Mouse (Mus musculus) embryonic fibroblast, embryonic 13.5 days (primary cell): ENCODE data around the gene Gm45717. TPM values are rescaled to one million over a fixed set of nuclear protein-coding genes. Genes with fewer than 3 reads are reported as not detected.

Experiments
- H3K27ac ChIP-seq: 2 replicates; pipeline ENCODE4 v1.5.1; 2012; ENCODE audit warnings: low read length, control low read depth, inconsistent platforms; ENCODE audit not compliant: insufficient read depth
- H3K4me1 ChIP-seq: 2 replicates; pipeline ENCODE4 v1.6.1; 2011; ENCODE audit warnings: low read length; ENCODE audit not compliant: control insufficient read depth, insufficient read depth
- H3K4me3 ChIP-seq: 2 replicates; pipeline ENCODE4 v1.5.1; 2011; ENCODE audit warnings: mild to moderate bottlenecking, control low read depth, low read length; ENCODE audit not compliant: insufficient read depth
- CTCF ChIP-seq: IDR thresholded peaks from 2 replicates; pipeline ENCODE4 v1.5.1; 2011; ENCODE audit warnings: mild to moderate bottlenecking, control low read depth, low read length, moderate library complexity, borderline replicate concordance; ENCODE audit not compliant: insufficient read depth
- POLR2A ChIP-seq: IDR thresholded peaks from 2 replicates; pipeline ENCODE4 v1.6.1; 2011; ENCODE audit warnings: low read depth, mild to moderate bottlenecking, control low read depth, low read length, moderate library complexity
- polyA plus RNA-seq: library from polyadenylated mRNA; stranded (reverse); fragments of >200 nt; gene quantifications from 2 replicates; pipeline ENCODE4 v1.2.4, GENCODE M21; 2011; ENCODE audit warnings: low read depth; ENCODE audit not compliant: missing spikeins, insufficient read length

The Gm45717 gene
- polyA plus RNA-seq, 1 experiment: not detected

GRCm38 (mm10) chr7:140944236-140944635 is 11.5 kb downstream of the Gm45717 start:
- TF ChIP-seq POLR2A: no peak
- Histone ChIP-seq H3K4me1 (peaks cover 2% of the 10 kb centered on the region; the same call in 1 of the 2 replicates), H3K27ac (no peak overlapping the region)

GRCm38 (mm10) chr7:140943356-140943755 is 12.4 kb downstream of the Gm45717 start:
- Histone ChIP-seq H3K4me1 (peaks cover 2% of the 10 kb centered on the region; the same call in 1 of the 2 replicates), H3K27ac (no peak overlapping the region)
- TF ChIP-seq POLR2A: no peak
- TF ChIP-seq CTCF: no peak

More at GRCm38 (mm10) chr7:140944236-140944635, 11.5 kb downstream of the Gm45717 start:
- H3K4me3 ChIP-seq: no peak overlapping the region

GRCm38 (mm10) chr7:140942811-140943210 is 12.9 kb downstream of the Gm45717 start:
- no peak overlapping the region for H3K4me3 ChIP-seq
- peaks cover 2% of the 10 kb centered on the region; the same call in 1 of the 2 replicates for H3K4me1 ChIP-seq
- TF ChIP-seq POLR2A: 0 out of 2 replicates have a peak, but pooled peaks have one; percentile 6
- TF ChIP-seq CTCF: no peak
- no peak overlapping the region for H3K27ac ChIP-seq

More at GRCm38 (mm10) chr7:140943356-140943755, 12.4 kb downstream of the Gm45717 start:
- no peak overlapping the region for H3K4me3 ChIP-seq

- Histone ChIP-seq H3K27ac (peak overlapping the region; percentile 80), H3K4me3 (peak overlapping the region; percentile 53), H3K4me1 (peaks cover 2% of the 10 kb centered on the region; the same call in 1 of the 2 replicates)
- TF ChIP-seq CTCF (no peak), POLR2A (peak; percentile 41; the same call in 1 of the 2 replicates)
These were observed 13.4 kb downstream of the Gm45717 start for GRCm38 (mm10) chr7:140942341-140942740.

DNA sequence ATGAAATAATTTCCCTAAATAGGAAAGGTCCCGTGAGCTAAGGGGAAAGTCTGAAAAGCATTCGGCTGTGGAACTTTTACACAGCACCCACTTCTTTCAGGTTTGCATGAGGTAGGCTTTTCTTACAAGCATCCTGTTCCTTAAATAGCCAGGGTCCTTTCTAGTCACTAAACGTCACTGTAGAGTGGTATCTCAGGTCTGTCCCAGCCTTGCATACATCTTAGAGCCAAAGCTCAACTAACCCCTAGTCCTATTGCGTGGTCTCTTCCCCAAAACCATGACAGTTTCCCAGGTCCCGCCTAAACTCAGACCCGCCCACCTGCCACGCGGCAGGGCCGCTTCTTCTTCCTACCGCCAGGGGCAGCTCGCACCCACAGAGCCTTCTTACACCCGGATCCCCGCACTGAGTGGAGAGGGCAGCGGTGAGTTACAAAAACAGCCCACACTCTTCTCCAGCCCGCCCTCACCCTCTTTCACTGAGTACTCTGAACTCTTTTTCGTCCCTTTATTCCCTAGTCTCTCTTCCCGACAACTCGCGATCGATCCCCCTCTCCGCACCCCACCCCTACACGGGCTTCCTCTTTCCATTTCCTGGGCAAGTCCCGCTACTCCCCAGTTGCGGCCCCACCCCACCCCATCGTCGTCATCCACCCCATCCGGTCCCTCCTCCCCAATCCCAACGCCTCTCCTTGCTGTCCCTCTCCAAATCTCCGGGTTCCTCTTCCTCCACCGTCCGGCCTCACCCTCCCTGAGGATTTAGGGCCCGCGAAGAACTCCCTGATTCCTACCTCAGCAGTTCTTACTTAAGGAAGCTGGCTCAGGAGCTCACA is 14.3 kb downstream of the Gm45717 start, which contains the start of gene Pgghg:
Gene Pgghg (plus strand): TSS at position 170 of the 830 bp plus-strand sequence.
- peak within 1 kb of the TSS; percentile 98 for H3K27ac ChIP-seq
- peaks cover 2% of the 10 kb centered on the region; the same call in 1 of the 2 replicates for H3K4me1 ChIP-seq
- peak; percentile 60 for TF ChIP-seq CTCF
- TF ChIP-seq POLR2A: peak; percentile 68
- peak within 1 kb of the TSS; percentile 53 for H3K4me3 ChIP-seq

DNA sequence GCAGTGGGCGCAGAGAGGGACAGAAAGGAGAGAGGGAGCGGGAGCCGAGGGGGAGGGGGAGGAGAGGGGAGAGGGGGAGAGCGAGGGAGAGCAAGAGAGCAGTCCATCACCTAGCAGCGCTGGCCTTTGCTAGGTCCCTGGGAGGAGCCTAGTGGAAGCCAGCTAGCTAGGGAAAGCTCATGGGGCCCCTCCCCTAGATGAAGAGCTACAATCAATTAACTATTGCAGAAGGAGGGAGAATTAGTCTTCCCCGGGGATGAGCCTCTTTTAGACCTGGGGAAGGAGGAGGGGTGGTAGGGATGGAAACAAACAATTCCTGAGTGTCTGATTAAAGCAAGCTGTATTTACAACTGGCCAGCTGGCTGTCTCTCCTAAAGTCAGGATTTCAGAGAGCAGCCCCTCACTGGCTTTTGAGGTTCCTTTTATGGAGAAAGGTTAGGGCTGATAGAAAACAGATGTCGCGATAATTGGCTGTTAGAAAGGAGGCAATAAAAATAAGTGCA is 16.0 kb downstream of the Gm45717 start:
- peaks cover 2% of the 10 kb centered on the region; the same call in 1 of the 2 replicates for H3K4me1 ChIP-seq
- H3K4me3 ChIP-seq: no peak overlapping the region
- H3K27ac ChIP-seq: no peak overlapping the region
- TF ChIP-seq CTCF (no peak), POLR2A (no peak)

DNA sequence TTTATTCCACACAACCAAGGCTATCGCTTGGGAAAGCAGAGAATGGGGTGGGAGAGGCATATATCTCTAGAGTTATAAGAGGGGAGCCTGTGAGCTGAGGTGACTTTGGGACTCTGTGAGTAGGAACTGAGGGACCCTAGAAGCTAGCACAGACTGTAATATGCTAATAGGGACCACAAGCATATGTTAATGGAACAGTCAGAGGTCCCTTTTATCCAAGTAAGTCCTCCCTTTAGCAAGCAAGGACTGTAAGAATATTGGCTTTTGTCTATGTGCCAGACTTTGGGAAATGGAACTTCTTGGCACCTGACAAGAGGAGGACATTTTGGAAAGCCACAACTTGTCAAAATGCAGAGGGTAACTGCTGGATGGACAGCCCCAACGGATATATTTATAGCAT is 16.8 kb downstream of the Gm45717 start:
- peaks cover 2% of the 10 kb centered on the region; the same call in 1 of the 2 replicates for H3K4me1 ChIP-seq
- no peak overlapping the region for H3K27ac ChIP-seq
- no peak overlapping the region for H3K4me3 ChIP-seq
- TF ChIP-seq CTCF (no peak), POLR2A (no peak)

GRCm38 (mm10) chr7:140938436-140938835 is 17.3 kb downstream of the Gm45717 start:
- Histone ChIP-seq H3K4me3 (no peak overlapping the region), H3K27ac (no peak overlapping the region), H3K4me1 (peaks cover 2% of the 10 kb centered on the region; the same call in 1 of the 2 replicates)
- TF ChIP-seq CTCF (no peak), POLR2A (no peak)

DNA sequence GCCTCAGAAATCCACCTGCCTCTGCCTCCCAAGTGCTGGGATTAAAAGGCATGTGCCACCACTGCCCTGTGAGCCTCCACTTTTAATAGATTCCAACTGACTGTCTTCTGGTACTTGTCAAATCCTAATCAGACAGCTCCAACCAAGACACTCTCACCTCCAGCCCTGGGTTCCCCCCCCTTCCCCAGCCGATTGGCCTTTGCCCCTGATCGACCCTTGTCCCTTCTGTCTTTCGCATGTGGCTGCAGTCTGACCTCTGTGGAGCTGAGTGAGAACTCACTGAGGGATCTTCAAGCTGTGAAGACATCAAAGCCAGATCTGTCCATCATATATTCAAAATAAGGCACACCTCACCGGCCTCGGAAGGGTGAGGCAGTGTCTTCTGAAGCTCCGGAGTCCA is 28.6 kb downstream of the Gm45717 start:
- no peak overlapping the region for H3K27ac ChIP-seq
- H3K4me1 ChIP-seq: 0 out of 2 replicates have a peak, but pooled peaks cover 2% of the 10 kb centered on the region
- H3K4me3 ChIP-seq: no peak overlapping the region
- TF ChIP-seq CTCF (no peak), POLR2A (no peak)
